Mouse (Mus musculus): ENCODE results near the gene Shkbp1. TPM values are rescaled to one million over a fixed set of nuclear protein-coding genes. Genes with fewer than 3 reads are reported as not detected.
A peak's percentile ranks its signal among the peaks of the same experiment; 100 is the strongest.

The Shkbp1 gene
- polyA plus RNA-seq, 1 experiment from 2014 or later, result 62.4 TPM

GRCm38 (mm10) chr7:27329326-27329947 is 26.4 kb downstream of the Shkbp1 start:
- DNase-seq (ENCODE audit: extremely low spot score, low spot score), result peak; percentile 80
- H3K27me3 ChIP-seq (ENCODE audit: poor library complexity, severe bottlenecking), result peaks cover 100% of the 10 kb centered on the region
- no peaks in the 10 kb centered on the region for H3K9me3 ChIP-seq
- H3K4me1 ChIP-seq, result peaks cover 77% of the 10 kb centered on the region
- WGBS, result 5% methylated on average over 45 of the region's 45 CpGs
- peak overlapping the region; percentile 54 for H3K4me3 ChIP-seq
- H3K36me3 ChIP-seq (replicated peaks), result 0 out of 2 replicates have a peak, but pooled peaks cover 7% of the 10 kb centered on the region
- H3K27ac ChIP-seq, result no peak overlapping the region

- Histone ChIP-seq H3K27me3 (ENCODE audit: poor library complexity, severe bottlenecking) (peaks cover 100% of the 10 kb centered on the region), H3K4me1 (peaks cover 69% of the 10 kb centered on the region), H3K27ac (no peak overlapping the region), H3K9me3 (no peaks in the 10 kb centered on the region), H3K36me3 (replicated peaks) (0 out of 2 replicates have a peak, but pooled peaks cover 7% of the 10 kb centered on the region), H3K4me3 (no peak overlapping the region)
- WGBS, result 40% methylated on average over 16 of the region's 16 CpGs
- no peak for DNase-seq (ENCODE audit: extremely low spot score, low spot score)
Measured at GRCm38 (mm10) chr7:27328648-27329047, 27.2 kb downstream of the Shkbp1 start.

GRCm38 (mm10) chr7:27328161-27328560 is 27.7 kb downstream of the Shkbp1 start:
- Histone ChIP-seq H3K36me3 (replicated peaks) (0 out of 2 replicates have a peak, but pooled peaks cover 7% of the 10 kb centered on the region), H3K4me1 (peaks cover 64% of the 10 kb centered on the region), H3K27me3 (ENCODE audit: poor library complexity, severe bottlenecking) (peaks cover 100% of the 10 kb centered on the region), H3K4me3 (no peak overlapping the region), H3K9me3 (no peaks in the 10 kb centered on the region), H3K27ac (no peak overlapping the region)
- 88% methylated on average over 11 of the region's 11 CpGs for WGBS
- DNase-seq (ENCODE audit: extremely low spot score, low spot score), result no peak

- Histone ChIP-seq H3K4me1 (peaks cover 60% of the 10 kb centered on the region), H3K27me3 (ENCODE audit: poor library complexity, severe bottlenecking) (peaks cover 100% of the 10 kb centered on the region), H3K27ac (no peak overlapping the region), H3K36me3 (replicated peaks) (0 out of 2 replicates have a peak, but pooled peaks cover 9% of the 10 kb centered on the region), H3K4me3 (no peak overlapping the region), H3K9me3 (no peaks in the 10 kb centered on the region)
- 92% methylated on average over 8 of the region's 8 CpGs for WGBS
- no peak for DNase-seq (ENCODE audit: extremely low spot score, low spot score)
Measured at GRCm38 (mm10) chr7:27327500-27327899, 28.3 kb downstream of the Shkbp1 start.

- Histone ChIP-seq H3K4me1 (peaks cover 58% of the 10 kb centered on the region), H3K36me3 (replicated peaks) (0 out of 2 replicates have a peak, but pooled peaks cover 9% of the 10 kb centered on the region), H3K4me3 (peak overlapping the region; percentile 41), H3K27me3 (ENCODE audit: poor library complexity, severe bottlenecking) (peaks cover 100% of the 10 kb centered on the region), H3K9me3 (no peaks in the 10 kb centered on the region), H3K27ac (no peak overlapping the region)
- DNase-seq (ENCODE audit: extremely low spot score, low spot score), result no peak
- 22% methylated on average over 34 of the region's 34 CpGs for WGBS
Measured at GRCm38 (mm10) chr7:27326101-27326880, 29.5 kb downstream of the Shkbp1 start.

- Histone ChIP-seq H3K4me3 (peak overlapping the region; percentile 41), H3K27me3 (ENCODE audit: poor library complexity, severe bottlenecking) (peaks cover 100% of the 10 kb centered on the region), H3K4me1 (peaks cover 52% of the 10 kb centered on the region), H3K27ac (no peak overlapping the region), H3K36me3 (replicated peaks) (0 out of 2 replicates have a peak, but pooled peaks cover 9% of the 10 kb centered on the region), H3K9me3 (no peaks in the 10 kb centered on the region)
- DNase-seq (ENCODE audit: extremely low spot score, low spot score), result peak; percentile 60
- WGBS, result 2% methylated on average over 24 of the region's 24 CpGs
Measured at GRCm38 (mm10) chr7:27325697-27326096, 30.1 kb downstream of the Shkbp1 start.

- Histone ChIP-seq H3K4me3 (0 out of 2 replicates have a peak overlapping the region, but pooled peaks have one; percentile 41), H3K9me3 (no peaks in the 10 kb centered on the region), H3K36me3 (replicated peaks) (0 out of 2 replicates have a peak, but pooled peaks cover 9% of the 10 kb centered on the region), H3K27ac (no peak overlapping the region), H3K4me1 (peaks cover 44% of the 10 kb centered on the region), H3K27me3 (ENCODE audit: poor library complexity, severe bottlenecking) (peaks cover 94% of the 10 kb centered on the region)
- no peak for DNase-seq (ENCODE audit: extremely low spot score, low spot score)
- 54% methylated on average over 18 of the region's 20 CpGs for WGBS
Measured at GRCm38 (mm10) chr7:27324928-27325327, 30.9 kb downstream of the Shkbp1 start.

- WGBS, result 96% methylated on average over 11 of the region's 11 CpGs
- H3K4me3 ChIP-seq, result no peak overlapping the region
- no peaks in the 10 kb centered on the region for H3K9me3 ChIP-seq
- DNase-seq (ENCODE audit: extremely low spot score, low spot score), result no peak
- no peak overlapping the region for H3K27ac ChIP-seq
- 0 out of 2 replicates have a peak, but pooled peaks cover 9% of the 10 kb centered on the region for H3K36me3 ChIP-seq (replicated peaks)
- H3K27me3 ChIP-seq (ENCODE audit: poor library complexity, severe bottlenecking), result peaks cover 86% of the 10 kb centered on the region
- peaks cover 36% of the 10 kb centered on the region for H3K4me1 ChIP-seq
Measured at GRCm38 (mm10) chr7:27324161-27324560, 31.7 kb downstream of the Shkbp1 start.

- peaks cover 31% of the 10 kb centered on the region for H3K4me1 ChIP-seq
- WGBS, result 92% methylated on average over 5 of the region's 5 CpGs
- 0 out of 2 replicates have a peak, but pooled peaks cover 9% of the 10 kb centered on the region for H3K36me3 ChIP-seq (replicated peaks)
- peaks cover 75% of the 10 kb centered on the region for H3K27me3 ChIP-seq (ENCODE audit: poor library complexity, severe bottlenecking)
- no peak overlapping the region for H3K27ac ChIP-seq
- H3K9me3 ChIP-seq, result no peaks in the 10 kb centered on the region
- H3K4me3 ChIP-seq, result no peak overlapping the region
- no peak for DNase-seq (ENCODE audit: extremely low spot score, low spot score)
Measured at GRCm38 (mm10) chr7:27323001-27323400, 32.8 kb downstream of the Shkbp1 start.

GRCm38 (mm10) chr7:27322291-27322690 is 33.5 kb downstream of the Shkbp1 start:
- Histone ChIP-seq H3K27ac (no peak overlapping the region), H3K4me3 (no peak overlapping the region), H3K27me3 (ENCODE audit: poor library complexity, severe bottlenecking) (peaks cover 68% of the 10 kb centered on the region), H3K36me3 (replicated peaks) (peaks cover 6% of the 10 kb centered on the region; the same call in 1 of the 2 replicates), H3K9me3 (no peaks in the 10 kb centered on the region), H3K4me1 (peaks cover 38% of the 10 kb centered on the region)
- 25% methylated on average over 13 of the region's 13 CpGs for WGBS
- DNase-seq (ENCODE audit: extremely low spot score, low spot score), result no peak

GRCm38 (mm10) chr7:27319411-27319810 is 36.4 kb downstream of the Shkbp1 start:
- no peak overlapping the region for H3K27ac ChIP-seq
- H3K27me3 ChIP-seq (ENCODE audit: poor library complexity, severe bottlenecking), result peaks cover 39% of the 10 kb centered on the region
- 92% methylated on average over 22 of the region's 22 CpGs for WGBS
- H3K36me3 ChIP-seq (replicated peaks), result peaks cover 6% of the 10 kb centered on the region; the same call in 1 of the 2 replicates
- H3K4me1 ChIP-seq, result peaks cover 29% of the 10 kb centered on the region
- peaks cover 4% of the 10 kb centered on the region; the same call in 1 of the 2 replicates for H3K9me3 ChIP-seq
- H3K4me3 ChIP-seq, result no peak overlapping the region
- DNase-seq (ENCODE audit: extremely low spot score, low spot score), result no peak

GRCm38 (mm10) chr7:27315958-27316357 is 39.9 kb downstream of the Shkbp1 start:
- Histone ChIP-seq H3K27me3 (ENCODE audit: poor library complexity, severe bottlenecking) (peaks cover 15% of the 10 kb centered on the region), H3K4me1 (peaks cover 18% of the 10 kb centered on the region), H3K4me3 (no peak overlapping the region), H3K27ac (no peak overlapping the region), H3K9me3 (peaks cover 22% of the 10 kb centered on the region; the same call in 1 of the 2 replicates), H3K36me3 (replicated peaks) (peaks cover 16% of the 10 kb centered on the region)
- no peak for DNase-seq (ENCODE audit: extremely low spot score, low spot score)
- 44% methylated on average over 7 of the region's 7 CpGs for WGBS

GRCm38 (mm10) chr7:27314393-27314792 is 41.4 kb downstream of the Shkbp1 start:
- 93% methylated on average over 3 of the region's 3 CpGs for WGBS
- Histone ChIP-seq H3K36me3 (replicated peaks) (peaks cover 16% of the 10 kb centered on the region), H3K27me3 (ENCODE audit: poor library complexity, severe bottlenecking) (peaks cover 26% of the 10 kb centered on the region), H3K9me3 (peaks cover 22% of the 10 kb centered on the region; the same call in 1 of the 2 replicates), H3K27ac (no peak overlapping the region), H3K4me3 (no peak overlapping the region), H3K4me1 (peaks cover 28% of the 10 kb centered on the region)
- no peak for DNase-seq (ENCODE audit: extremely low spot score, low spot score)

All from forebrain, embryonic 10.5 days (tissue).